Mouse (Mus musculus): ENCODE results near the gene Gpx8. TPM values are rescaled to one million over a fixed set of nuclear protein-coding genes. Genes with fewer than 3 reads are reported as not detected.

Gene Gpx8
- polyA plus RNA-seq (2014; fragmentation: Illumina TruSeq; extraction: RNeasy Lipid Tissue Mini Kit (QIAGEN cat#74804); ENCODE audit: low read depth, low replicate concordance): 4.2 TPM

GRCm38 (mm10) chr13:113046211-113046883, at the start of gene Gpx8:
Gpx8 (minus strand) TSS chr13:113046410.

DNA sequence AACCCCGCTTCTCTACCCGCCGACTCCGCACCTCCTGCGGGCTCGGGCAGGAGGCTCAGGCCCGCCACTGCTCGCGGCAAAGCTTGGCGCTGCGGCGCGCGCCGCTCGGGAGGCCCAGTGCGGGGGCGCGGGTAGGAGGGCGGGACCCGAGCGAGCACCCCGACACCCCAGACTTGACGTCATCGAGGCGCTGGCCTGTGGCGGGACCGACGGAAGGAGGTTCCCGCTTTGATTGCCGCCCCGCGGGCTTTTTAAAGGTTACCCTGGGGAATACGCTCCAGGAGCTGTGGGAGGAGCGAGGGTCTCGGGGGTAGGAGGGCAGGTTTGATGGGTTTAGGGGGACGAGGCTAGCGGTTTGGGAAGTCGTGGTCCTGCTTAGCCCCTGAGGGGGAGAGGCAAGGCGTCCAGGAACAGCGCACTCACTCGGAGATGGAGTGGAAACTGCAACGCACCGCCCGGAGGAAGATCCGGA, 11.2 kb downstream of the Gpx8 start, which contains the start of gene Cdc20b:
TSS of gene Cdc20b (plus strand) at position 162 of the 472 bp plus-strand sequence.

GRCm38 (mm10) chr13:112993531-112994152, 52.6 kb downstream of the Gpx8 start, which contains the start of gene Mcidas:
Mcidas (plus strand) TSS chr13:112993845.

Other genes starting within 250 kb of the Gpx8 start
- gene Plpp1, start 245.6 kb downstream of the Gpx8 start, polyA plus RNA-seq (2014; fragmentation: Illumina TruSeq; extraction: RNeasy Lipid Tissue Mini Kit (QIAGEN cat#74804); ENCODE audit: low read depth, low replicate concordance): 25.9 TPM
- 27.4 TPM for gene Mtrex, start 119.0 kb downstream of the Gpx8 start, polyA plus RNA-seq (2014; fragmentation: Illumina TruSeq; extraction: RNeasy Lipid Tissue Mini Kit (QIAGEN cat#74804); ENCODE audit: low read depth, low replicate concordance)
- 9.5 TPM for gene Dhx29, start 119.0 kb downstream of the Gpx8 start, polyA plus RNA-seq (2014; fragmentation: Illumina TruSeq; extraction: RNeasy Lipid Tissue Mini Kit (QIAGEN cat#74804); ENCODE audit: low read depth, low replicate concordance)
- not detected for gene Ccno, start 58.6 kb downstream of the Gpx8 start, polyA plus RNA-seq (2014; fragmentation: Illumina TruSeq; extraction: RNeasy Lipid Tissue Mini Kit (QIAGEN cat#74804); ENCODE audit: low read depth, low replicate concordance)
- not detected for gene Mcidas, start 52.6 kb downstream of the Gpx8 start, polyA plus RNA-seq (2014; fragmentation: Illumina TruSeq; extraction: RNeasy Lipid Tissue Mini Kit (QIAGEN cat#74804); ENCODE audit: low read depth, low replicate concordance)
- gene Cdc20b, start 11.3 kb downstream of the Gpx8 start, polyA plus RNA-seq (2014; fragmentation: Illumina TruSeq; extraction: RNeasy Lipid Tissue Mini Kit (QIAGEN cat#74804); ENCODE audit: low read depth, low replicate concordance): not detected
- gene Gzma, start 54.6 kb upstream of the Gpx8 start, polyA plus RNA-seq (2014; fragmentation: Illumina TruSeq; extraction: RNeasy Lipid Tissue Mini Kit (QIAGEN cat#74804); ENCODE audit: low read depth, low replicate concordance): 3.8 TPM
- gene Esm1, start 163.2 kb upstream of the Gpx8 start, polyA plus RNA-seq (2014; fragmentation: Illumina TruSeq; extraction: RNeasy Lipid Tissue Mini Kit (QIAGEN cat#74804); ENCODE audit: low read depth, low replicate concordance): 0.48 TPM
- gene Gzmk, start 179.5 kb upstream of the Gpx8 start, polyA plus RNA-seq (2014; fragmentation: Illumina TruSeq; extraction: RNeasy Lipid Tissue Mini Kit (QIAGEN cat#74804); ENCODE audit: low read depth, low replicate concordance): not detected
- not detected for gene BC067074, start 246.7 kb upstream of the Gpx8 start, polyA plus RNA-seq (2014; fragmentation: Illumina TruSeq; extraction: RNeasy Lipid Tissue Mini Kit (QIAGEN cat#74804); ENCODE audit: low read depth, low replicate concordance)

Measured in liver, adult 10 weeks (tissue).